Mouse (Mus musculus) heart, postnatal 0 days (tissue): Measurements from ENCODE around the gene Ripor2. TPM values are rescaled to one million over a fixed set of nuclear protein-coding genes. Genes with fewer than 3 reads are reported as not detected.

Experiments
- ATAC-seq: fragments of 200-750 bp; cut with Nextera tagmentation; 2 replicates; pipeline ENCODE4 v1.8.0; 2017; ENCODE audit warnings: low read depth, moderate number of reproducible peaks, moderate library complexity; ENCODE audit not compliant: insufficient read depth
- DNase-seq: peaks from one replicate; pipeline ENCODE4 v3.0.0-alpha.2; 2016; ENCODE audit warnings: low spot score
- H3K27ac ChIP-seq: fragments of 300-500 bp; sonication (generic); 2 replicates; pipeline ENCODE4 v1.5.1; 2014; ENCODE audit warnings: low read depth, mild to moderate bottlenecking
- H3K27me3 ChIP-seq: fragments of 300-500 bp; sonication (generic); 2 replicates; pipeline ENCODE4 v1.6.1; 2014; ENCODE audit warnings: low read length, mixed read lengths; ENCODE audit not compliant: control insufficient read depth, insufficient read depth
- H3K36me3 ChIP-seq: fragments of 300-500 bp; sonication (generic); replicated peaks from 2 replicates; pipeline ENCODE4 v1.6.1; 2014; ENCODE audit warnings: low read length, mixed read lengths; ENCODE audit not compliant: control insufficient read depth, insufficient read depth
- H3K4me1 ChIP-seq: fragments of 300-500 bp; sonication (generic); 2 replicates; pipeline ENCODE4 v1.6.1; 2014; ENCODE audit warnings: antibody characterized with exemption; ENCODE audit not compliant: control insufficient read depth, insufficient read depth
- H3K4me2 ChIP-seq: fragments of 300-500 bp; sonication (generic); 2 replicates; pipeline ENCODE4 v1.6.1; 2014; ENCODE audit warnings: low read depth, mild to moderate bottlenecking, low read length, moderate library complexity
- H3K4me3 ChIP-seq: fragments of 300-500 bp; sonication (generic); 2 replicates; pipeline ENCODE4 v1.5.1; 2014; ENCODE audit warnings: low read depth, low read length
- H3K9ac ChIP-seq: fragments of 300-500 bp; sonication (generic); replicated peaks from 2 replicates; pipeline ENCODE4 v1.6.1; 2014; ENCODE audit warnings: low read depth, low read length, mixed read lengths
- H3K9me3 ChIP-seq: fragments of 300-500 bp; sonication (generic); replicated peaks from 2 replicates; pipeline ENCODE4 v1.6.1; 2016; ENCODE audit warnings: low read length; ENCODE audit not compliant: control insufficient read depth
- CTCF ChIP-seq: IDR thresholded peaks from 2 replicates; pipeline ENCODE4 v1.5.1; 2016; ENCODE audit warnings: antibody characterized with exemption, control low read depth, low read depth
- EP300 ChIP-seq: IDR thresholded peaks from 2 replicates; pipeline ENCODE4 v1.6.1; 2016; ENCODE audit warnings: antibody characterized with exemption, low read depth
- WGBS: fragments of 180-500 bp; shearing (Covaris S2); extraction: QIAGEN DNeasy Blood & Tissue Kit; methylation state at CpG from one replicate; pipeline ENCODE4 v1.1.7; 2014; 5-methylcytosine and 5-hydroxymethylcytosine counted together
- polyA plus RNA-seq: library from polyadenylated mRNA; unstranded; fragments of >200 nt; fragmentation: Nextera tagmentation; extraction: Ambion mirVana; gene quantifications from 2 replicates; pipeline ENCODE4 v1.2.1, GENCODE M21; 2015
- total RNA-seq: library from RNA; depleted of rRNA; stranded (reverse); fragments of >200 nt; gene quantifications from 2 replicates; pipeline ENCODE4 v1.2.3, GENCODE M21; 2014; ENCODE audit warnings: low replicate concordance

The Ripor2 gene
- total and polyA plus RNA-seq, 2 experiments from 2014 or later, result 17.5 to 31.7 TPM

DNA sequence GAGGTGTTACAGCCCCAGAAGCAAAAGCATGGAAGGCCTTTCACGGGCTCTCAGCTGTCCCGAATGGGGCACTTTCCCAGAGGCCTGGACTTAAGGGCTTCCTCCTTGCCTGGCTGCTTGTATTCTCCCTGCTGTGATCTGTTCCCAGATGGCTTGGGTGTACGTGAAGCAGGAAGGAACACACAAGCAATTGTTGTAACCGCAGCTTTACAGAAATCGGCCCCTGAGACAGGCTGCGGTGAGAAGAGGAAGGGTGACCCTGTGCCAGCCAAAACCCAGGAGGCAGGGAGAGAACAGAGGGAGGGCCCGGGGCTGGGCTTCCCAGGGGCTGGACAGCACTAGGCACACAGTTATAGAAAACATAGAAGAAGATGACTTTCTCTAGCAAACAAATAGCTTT, 129.0 kb downstream of the Ripor2 start:
- H3K27me3 ChIP-seq, result no peaks in the 10 kb centered on the region
- no peak for DNase-seq
- no peak for ATAC-seq
- H3K36me3 ChIP-seq, result peaks cover 39% of the 10 kb centered on the region
- 54% methylated on average over 7 of the region's 7 CpGs for WGBS
- no peak overlapping the region for H3K4me2 ChIP-seq
- peak overlapping the region; percentile 49 for H3K27ac ChIP-seq
- no peaks in the 10 kb centered on the region for H3K9me3 ChIP-seq
- TF ChIP-seq CTCF (no peak), EP300 (no peak)
- H3K4me3 ChIP-seq, result no peak overlapping the region
- H3K9ac ChIP-seq, result no peak overlapping the region
- H3K4me1 ChIP-seq, result 0 out of 2 replicates have a peak, but pooled peaks cover 12% of the 10 kb centered on the region

DNA sequence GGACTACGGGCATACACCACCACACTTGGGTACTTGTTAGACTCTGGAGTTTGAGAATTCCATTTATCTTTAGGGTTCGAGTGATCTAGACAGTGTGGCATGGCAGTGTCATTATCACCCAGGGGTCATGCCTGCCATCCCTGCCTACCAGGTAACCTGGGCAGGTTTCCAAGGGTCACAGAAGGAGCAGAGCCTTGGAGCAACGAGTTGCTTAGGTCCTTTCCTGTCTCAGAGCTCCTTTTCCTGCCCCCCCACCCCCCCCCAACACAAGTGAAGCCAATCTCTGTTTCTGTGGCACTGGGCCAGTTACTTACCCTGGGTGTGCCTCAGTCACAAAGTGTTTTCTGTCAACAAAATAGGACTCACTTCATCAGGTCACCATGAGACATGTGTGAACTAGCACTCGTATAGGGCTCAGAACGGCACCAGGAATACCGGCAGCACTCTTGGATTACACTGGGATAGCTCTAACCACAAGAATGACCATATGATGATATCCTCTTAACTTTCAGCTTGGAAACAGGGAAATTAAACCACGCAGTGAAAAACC, 130.7 kb downstream of the Ripor2 start:
- peak overlapping the region; percentile 7; the same call in 1 of the 2 replicates for H3K4me2 ChIP-seq
- peaks cover 41% of the 10 kb centered on the region for H3K36me3 ChIP-seq
- DNase-seq, result peak; percentile 42
- 0 out of 2 replicates have a peak, but pooled peaks cover 12% of the 10 kb centered on the region for H3K4me1 ChIP-seq
- 30% methylated on average over 7 of the region's 7 CpGs for WGBS
- H3K27ac ChIP-seq, result peak overlapping the region; percentile 63
- H3K9ac ChIP-seq, result no peak overlapping the region
- H3K4me3 ChIP-seq, result no peak overlapping the region
- ATAC-seq, result peak; percentile 57
- no peaks in the 10 kb centered on the region for H3K9me3 ChIP-seq
- no peaks in the 10 kb centered on the region for H3K27me3 ChIP-seq
- TF ChIP-seq EP300, result no peak
- no peak for TF ChIP-seq CTCF

DNA sequence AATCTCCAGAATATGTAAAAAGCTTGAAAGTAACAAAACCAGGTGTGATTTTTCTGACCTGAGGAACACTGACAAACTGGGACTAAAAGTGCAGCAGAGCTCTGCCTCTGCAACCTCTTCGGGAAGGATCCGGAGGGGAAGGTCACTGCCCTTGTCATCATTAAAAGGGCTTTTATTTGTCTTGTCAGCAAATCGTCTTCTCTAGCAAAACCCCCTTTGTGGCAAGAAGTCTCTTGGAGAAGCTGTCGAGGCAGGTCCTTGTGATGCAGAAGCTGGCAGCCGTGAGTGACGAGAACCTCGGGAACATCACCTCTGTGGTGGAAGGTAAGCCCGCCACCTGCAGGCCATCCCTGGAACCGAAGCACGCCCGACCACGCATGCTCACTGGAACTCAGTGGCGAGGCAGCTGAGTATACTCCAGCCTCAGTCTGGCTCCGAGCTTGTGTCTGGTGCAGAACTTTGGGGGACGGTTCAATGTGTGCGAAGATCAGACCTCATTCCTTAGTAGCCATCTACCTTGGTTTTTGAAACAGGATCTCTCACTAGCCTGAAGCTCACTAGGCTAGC, 131.5 kb downstream of the Ripor2 start:
- H3K36me3 ChIP-seq, result peaks cover 49% of the 10 kb centered on the region

DNA sequence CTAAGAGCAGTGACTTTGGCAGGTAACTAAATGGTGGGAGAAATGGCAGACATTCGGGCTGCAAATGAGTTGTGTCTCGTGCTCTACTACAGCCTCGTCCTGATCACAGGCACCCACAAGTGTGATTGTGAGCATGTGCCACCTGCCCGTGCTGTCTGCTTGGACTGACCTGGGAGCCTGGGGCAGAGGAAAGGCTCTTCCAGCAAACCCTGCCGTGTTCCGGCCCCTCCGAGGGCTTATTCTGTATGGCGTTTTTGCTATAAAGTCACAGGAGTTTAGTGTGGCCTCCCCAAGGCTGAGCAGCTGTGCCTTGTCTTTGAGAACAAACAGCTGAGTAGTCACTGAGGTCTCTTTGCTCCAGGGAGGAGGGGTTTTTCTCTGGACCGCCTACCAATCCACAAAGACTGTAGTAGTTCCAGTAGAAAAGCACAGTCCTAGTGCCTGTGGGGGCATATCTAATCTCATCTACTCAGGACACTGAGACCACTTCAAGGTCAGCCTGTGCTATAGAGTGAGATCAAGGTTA, 132.4 kb downstream of the Ripor2 start:
- H3K9ac ChIP-seq, result no peak overlapping the region
- no peaks in the 10 kb centered on the region for H3K27me3 ChIP-seq
- no peak for TF ChIP-seq EP300
- TF ChIP-seq CTCF, result no peak
- no peaks in the 10 kb centered on the region for H3K9me3 ChIP-seq
- H3K4me1 ChIP-seq, result 0 out of 2 replicates have a peak, but pooled peaks cover 12% of the 10 kb centered on the region
- no peak overlapping the region for H3K4me2 ChIP-seq
- no peak for DNase-seq
- H3K27ac ChIP-seq, result no peak overlapping the region
- H3K4me3 ChIP-seq, result no peak overlapping the region
- no peak for ATAC-seq
- 82% methylated on average over 9 of the region's 9 CpGs for WGBS
- peaks cover 55% of the 10 kb centered on the region for H3K36me3 ChIP-seq

More for the DNA sequence above, 131.5 kb downstream of the Ripor2 start:
- Histone ChIP-seq H3K4me2 (peak overlapping the region; percentile 29; the same call in 1 of the 2 replicates), H3K4me3 (no peak overlapping the region), H3K27me3 (no peaks in the 10 kb centered on the region), H3K9ac (no peak overlapping the region), H3K4me1 (0 out of 2 replicates have a peak, but pooled peaks cover 12% of the 10 kb centered on the region), H3K9me3 (no peaks in the 10 kb centered on the region), H3K27ac (peak overlapping the region; percentile 9; the same call in 1 of the 2 replicates)
- DNase-seq (peak; percentile 81), ATAC-seq (peak; percentile 83)
- TF ChIP-seq EP300 (no peak), CTCF (peak; percentile 93)
- WGBS, result 8% methylated on average over 16 of the region's 16 CpGs

DNA sequence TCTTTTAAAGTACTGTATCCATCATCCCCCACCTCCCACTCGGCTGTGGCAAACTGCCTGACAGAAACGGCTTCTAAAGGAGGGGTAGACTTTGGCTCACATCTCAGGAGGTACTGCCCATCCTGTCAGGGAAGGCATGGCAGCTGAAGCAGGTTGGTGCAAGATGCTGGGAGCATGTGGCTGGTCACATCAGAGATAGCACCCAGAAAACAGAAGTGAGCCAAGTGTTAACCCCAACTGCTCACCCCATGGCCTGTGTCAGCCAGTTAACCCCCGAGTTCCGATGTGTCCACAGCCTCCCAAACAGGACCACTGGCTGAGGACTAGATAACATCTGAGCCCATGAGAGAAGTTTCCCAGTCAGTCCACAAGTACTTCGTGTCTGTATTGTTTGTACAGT, 133.6 kb downstream of the Ripor2 start:
- Histone ChIP-seq H3K27ac (no peak overlapping the region), H3K9ac (no peak overlapping the region), H3K36me3 (peaks cover 48% of the 10 kb centered on the region), H3K4me3 (no peak overlapping the region), H3K27me3 (no peaks in the 10 kb centered on the region), H3K4me1 (0 out of 2 replicates have a peak, but pooled peaks cover 12% of the 10 kb centered on the region), H3K4me2 (no peak overlapping the region), H3K9me3 (no peaks in the 10 kb centered on the region)
- DNase-seq (no peak), ATAC-seq (no peak)
- WGBS, result 53% methylated on average over 5 of the region's 5 CpGs
- TF ChIP-seq EP300 (no peak), CTCF (no peak)
